Mouse (Mus musculus) hindbrain, postnatal 0 days (tissue): ENCODE results near the gene Fam170b. TPM values are rescaled to one million over a fixed set of nuclear protein-coding genes. Genes with fewer than 3 reads are reported as not detected.
A peak's percentile ranks its signal among the peaks of the same experiment; 100 is the strongest.

Source experiments
- ATAC-seq: fragments of 200-750 bp; cut with Nextera tagmentation; 2 replicates; pipeline ENCODE4 v1.8.0; 2017; ENCODE audit warnings: mild to moderate bottlenecking, moderate TSS enrichment, moderate library complexity
- DNase-seq: peaks from one replicate; pipeline ENCODE4 v3.0.0-alpha.2; 2015; ENCODE audit warnings: low spot score
- H3K27ac ChIP-seq: fragments of 300-500 bp; sonication (generic); 2 replicates; pipeline ENCODE4 v1.5.1; 2014; ENCODE audit warnings: mild to moderate bottlenecking
- H3K27me3 ChIP-seq: fragments of 300-500 bp; sonication (generic); 2 replicates; pipeline ENCODE4 v1.6.1; 2014; ENCODE audit warnings: low read length, mixed read lengths; ENCODE audit not compliant: insufficient read depth
- H3K36me3 ChIP-seq: fragments of 300-500 bp; sonication (generic); 2 replicates; pipeline ENCODE4 v1.6.1; 2014; ENCODE audit warnings: low read length, mixed read lengths; ENCODE audit not compliant: insufficient read depth
- H3K4me1 ChIP-seq: fragments of 300-500 bp; sonication (generic); 2 replicates; pipeline ENCODE4 v1.6.1; 2014; ENCODE audit warnings: antibody characterized with exemption, low read length, mixed read lengths; ENCODE audit not compliant: insufficient read depth
- H3K4me2 ChIP-seq: fragments of 300-500 bp; sonication (generic); 2 replicates; pipeline ENCODE4 v1.6.1; 2014; ENCODE audit warnings: low read depth, mild to moderate bottlenecking, low read length, moderate library complexity, mixed read lengths
- H3K4me3 ChIP-seq: fragments of 300-500 bp; sonication (generic); 2 replicates; pipeline ENCODE4 v1.5.1; 2014; ENCODE audit warnings: low read length
- H3K9ac ChIP-seq: fragments of 300-500 bp; sonication (generic); replicated peaks from 2 replicates; pipeline ENCODE4 v1.6.1; 2014; ENCODE audit warnings: mild to moderate bottlenecking, low read length, moderate library complexity, mixed read lengths
- H3K9me3 ChIP-seq: fragments of 300-500 bp; sonication (generic); 2 replicates; pipeline ENCODE4 v1.6.1; 2016; ENCODE audit warnings: low read length, mixed read lengths
- CTCF ChIP-seq: IDR thresholded peaks from 2 replicates; pipeline ENCODE4 v1.5.1; 2016; ENCODE audit warnings: antibody characterized with exemption, control low read depth, low read depth
- WGBS: fragments of 180-500 bp; shearing (Covaris S2); extraction: QIAGEN DNeasy Blood & Tissue Kit; methylation state at CpG from one replicate; pipeline ENCODE4 v1.1.7; 2014; 5-methylcytosine and 5-hydroxymethylcytosine counted together
- polyA plus RNA-seq: library from polyadenylated mRNA; unstranded; fragments of >200 nt; fragmentation: Nextera tagmentation; extraction: Ambion mirVana; gene quantifications from 2 replicates; pipeline ENCODE4 v1.2.1, GENCODE M21; 2015
- total RNA-seq: library from RNA; depleted of rRNA; stranded (reverse); fragments of >200 nt; gene quantifications from 2 replicates; pipeline ENCODE4 v1.2.3, GENCODE M21; 2014

Fam170b gene
- total and polyA plus RNA-seq, 2 experiments from 2014 or later: not detected

GRCm38 (mm10) chr14:32798355-32798754 is 35.4 kb upstream of the Fam170b start:
- H3K27me3 ChIP-seq: no peaks in the 10 kb centered on the region
- no peak overlapping the region for H3K9ac ChIP-seq
- TF ChIP-seq CTCF: no peak
- no peak for ATAC-seq
- whole genome bisulfite sequencing: 89% methylated on average over 4 of the region's 4 CpGs
- no peak overlapping the region for H3K4me3 ChIP-seq
- H3K36me3 ChIP-seq: no peaks in the 10 kb centered on the region
- no peak for DNase-seq
- H3K4me2 ChIP-seq: no peak overlapping the region
- no peaks in the 10 kb centered on the region for H3K9me3 ChIP-seq
- no peak overlapping the region for H3K27ac ChIP-seq
- H3K4me1 ChIP-seq: no peaks in the 10 kb centered on the region

- Histone ChIP-seq H3K9me3 (no peaks in the 10 kb centered on the region), H3K36me3 (no peaks in the 10 kb centered on the region), H3K9ac (no peak overlapping the region), H3K4me3 (no peak overlapping the region), H3K27me3 (no peaks in the 10 kb centered on the region), H3K4me1 (no peaks in the 10 kb centered on the region), H3K4me2 (no peak overlapping the region), H3K27ac (no peak overlapping the region)
- no peak for DNase-seq
- WGBS: 95% methylated on average over 7 of the region's 7 CpGs
- ATAC-seq: no peak
- no peak for TF ChIP-seq CTCF
These were observed 33.7 kb upstream of the Fam170b start for GRCm38 (mm10) chr14:32800048-32800447.

GRCm38 (mm10) chr14:32801016-32801661 is 32.6 kb upstream of the Fam170b start:
- WGBS: 58% methylated on average over 11 of the region's 11 CpGs
- Histone ChIP-seq H3K27me3 (no peaks in the 10 kb centered on the region), H3K4me2 (no peak overlapping the region), H3K9ac (no peak overlapping the region), H3K36me3 (no peaks in the 10 kb centered on the region), H3K4me1 (no peaks in the 10 kb centered on the region), H3K4me3 (no peak overlapping the region), H3K9me3 (no peaks in the 10 kb centered on the region), H3K27ac (no peak overlapping the region)
- DNase-seq (peak; percentile 64), ATAC-seq (0 out of 2 replicates have a peak, but pooled peaks have one; percentile 32)
- TF ChIP-seq CTCF: peak; percentile 69

- Histone ChIP-seq H3K4me3 (no peak overlapping the region), H3K27me3 (no peaks in the 10 kb centered on the region), H3K36me3 (no peaks in the 10 kb centered on the region), H3K4me1 (no peaks in the 10 kb centered on the region), H3K27ac (no peak overlapping the region), H3K9me3 (no peaks in the 10 kb centered on the region), H3K4me2 (no peak overlapping the region), H3K9ac (no peak overlapping the region)
- TF ChIP-seq CTCF: no peak
- no peak for ATAC-seq
- DNase-seq: no peak
These were observed 32.1 kb upstream of the Fam170b start for GRCm38 (mm10) chr14:32801662-32802024.

GRCm38 (mm10) chr14:32810111-32810510 is 23.7 kb upstream of the Fam170b start:
- H3K9me3 ChIP-seq: no peaks in the 10 kb centered on the region
- ATAC-seq: no peak
- H3K4me3 ChIP-seq: no peak overlapping the region
- no peak for TF ChIP-seq CTCF
- H3K27me3 ChIP-seq: no peaks in the 10 kb centered on the region
- H3K9ac ChIP-seq: no peak overlapping the region
- no peaks in the 10 kb centered on the region for H3K36me3 ChIP-seq
- no peak overlapping the region for H3K27ac ChIP-seq
- DNase-seq: no peak
- H3K4me2 ChIP-seq: no peak overlapping the region
- no peaks in the 10 kb centered on the region for H3K4me1 ChIP-seq

- WGBS: 56% methylated on average over 6 of the region's 6 CpGs
- H3K27me3 ChIP-seq: no peaks in the 10 kb centered on the region
- ATAC-seq (no peak), DNase-seq (no peak)
- no peak for TF ChIP-seq CTCF
- no peak overlapping the region for H3K27ac ChIP-seq
- no peaks in the 10 kb centered on the region for H3K36me3 ChIP-seq
- H3K9me3 ChIP-seq: no peaks in the 10 kb centered on the region
- H3K4me1 ChIP-seq: no peaks in the 10 kb centered on the region
- no peak overlapping the region for H3K9ac ChIP-seq
- no peak overlapping the region for H3K4me3 ChIP-seq
- no peak overlapping the region for H3K4me2 ChIP-seq
These were observed 21.3 kb upstream of the Fam170b start for GRCm38 (mm10) chr14:32812429-32812828.

- Histone ChIP-seq H3K4me3 (no peak overlapping the region), H3K27me3 (no peaks in the 10 kb centered on the region)
- 55% methylated on average over 4 of the region's 4 CpGs for WGBS
These were observed 18.8 kb upstream of the Fam170b start for GRCm38 (mm10) chr14:32814961-32815360.

More at GRCm38 (mm10) chr14:32814961-32815360, 18.8 kb upstream of the Fam170b start:
- ATAC-seq (no peak), DNase-seq (no peak)
- no peak overlapping the region for H3K4me2 ChIP-seq
- no peak overlapping the region for H3K27ac ChIP-seq
- H3K9me3 ChIP-seq: no peaks in the 10 kb centered on the region
- no peaks in the 10 kb centered on the region for H3K4me1 ChIP-seq
- no peaks in the 10 kb centered on the region for H3K36me3 ChIP-seq
- no peak overlapping the region for H3K9ac ChIP-seq
- no peak for TF ChIP-seq CTCF
